Mouse (Mus musculus) right cerebral cortex, postnatal 14 days (tissue): ENCODE results near the gene Cenpu.
"Not testable (repeated sequence)": the region's sequence is repeated elsewhere in the genome, so short reads cannot be mapped to it uniquely, and the experiment has no call there.

Experiments
- DNase-seq: peaks from one replicate; pipeline ENCODE4 v3.0.0; 2022

Cenpu gene

GRCm38 (mm10) chr8:46551029-46551428 lies 799 bp upstream of the Cenpu start:
- no peak for DNase-seq

- DNase-seq = peak; percentile 24
Observed at GRCm38 (mm10) chr8:46552441-46552765, 575 bp downstream of the Cenpu start.

- peak; percentile 48 for DNase-seq
Observed at GRCm38 (mm10) chr8:46559428-46559827, 7.6 kb downstream of the Cenpu start.

- no peak for DNase-seq
Observed at GRCm38 (mm10) chr8:46562333-46562732, 10.5 kb downstream of the Cenpu start.

GRCm38 (mm10) chr8:46566914-46567529 lies 15.2 kb downstream of the Cenpu start:
- peak; percentile 77 for DNase-seq

- no peak for DNase-seq
Observed at GRCm38 (mm10) chr8:46567946-46568345, 16.1 kb downstream of the Cenpu start.

GRCm38 (mm10) chr8:46568942-46569341 lies 17.1 kb downstream of the Cenpu start:
- DNase-seq = no peak

- no peak for DNase-seq
Observed at GRCm38 (mm10) chr8:46569659-46570441, 18.0 kb downstream of the Cenpu start.

GRCm38 (mm10) chr8:46570673-46571072 lies 18.8 kb downstream of the Cenpu start:
- no peak for DNase-seq

GRCm38 (mm10) chr8:46573446-46573845 lies 21.6 kb downstream of the Cenpu start:
- no peak for DNase-seq

GRCm38 (mm10) chr8:46573964-46574363 lies 22.1 kb downstream of the Cenpu start:
- no peak for DNase-seq

GRCm38 (mm10) chr8:46578794-46579193 lies 27.0 kb downstream of the Cenpu start:
- no peak for DNase-seq

- DNase-seq = not testable (repeated sequence)
Observed at GRCm38 (mm10) chr8:46584328-46584727, 32.5 kb downstream of the Cenpu start.

GRCm38 (mm10) chr8:46585576-46585975 lies 33.7 kb downstream of the Cenpu start:
- no peak for DNase-seq

- no peak for DNase-seq
Observed at GRCm38 (mm10) chr8:46587911-46588310, 36.1 kb downstream of the Cenpu start.

- no peak for DNase-seq
Observed at GRCm38 (mm10) chr8:46588663-46589062, 36.8 kb downstream of the Cenpu start.

- no peak for DNase-seq
Observed at GRCm38 (mm10) chr8:46593067-46593466, 41.2 kb downstream of the Cenpu start.

GRCm38 (mm10) chr8:46593772-46594171 lies 41.9 kb downstream of the Cenpu start:
- DNase-seq = no peak

GRCm38 (mm10) chr8:46595593-46595992 lies 43.8 kb downstream of the Cenpu start:
- DNase-seq = peak; percentile 24

- no peak for DNase-seq
Observed at GRCm38 (mm10) chr8:46596530-46596929, 44.7 kb downstream of the Cenpu start.

GRCm38 (mm10) chr8:46597411-46597810 lies 45.6 kb downstream of the Cenpu start:
- DNase-seq = no peak

GRCm38 (mm10) chr8:46598114-46598513 lies 46.3 kb downstream of the Cenpu start:
- no peak for DNase-seq

- no peak for DNase-seq
Observed at GRCm38 (mm10) chr8:46598753-46599152, 46.9 kb downstream of the Cenpu start.

GRCm38 (mm10) chr8:46599314-46599904 lies 47.6 kb downstream of the Cenpu start:
- no peak for DNase-seq
